Mouse (Mus musculus): ENCODE data around the gene Themis2.
A peak's percentile ranks its signal among the peaks of the same experiment; 100 is the strongest.

Gene Themis2

GRCm38 (mm10) chr4:132796196-132796886, at the start of gene Themis2:
Themis2 (minus strand) TSS chr4:132796387.
- DNase-seq, result peak; percentile 63

- DNase-seq, result no peak
These were observed 47.5 kb upstream of the Themis2 start for GRCm38 (mm10) chr4:132843705-132844071.

- DNase-seq, result peak; percentile 84
These were observed 47.0 kb upstream of the Themis2 start, which contains the start of gene Ppp1r8 for GRCm38 (mm10) chr4:132842970-132843704. Ppp1r8 (minus strand) TSS chr4:132843169.

GRCm38 (mm10) chr4:132842281-132842906, 46.2 kb upstream of the Themis2 start:
- no peak for DNase-seq

- no peak for DNase-seq
These were observed 45.3 kb upstream of the Themis2 start for GRCm38 (mm10) chr4:132841493-132841892.

GRCm38 (mm10) chr4:132823614-132824366, 27.6 kb upstream of the Themis2 start:
- DNase-seq, result peak; percentile 71

- no peak for DNase-seq
These were observed 22.3 kb upstream of the Themis2 start for GRCm38 (mm10) chr4:132818442-132818841.

GRCm38 (mm10) chr4:132816855-132817254, 20.7 kb upstream of the Themis2 start:
- DNase-seq, result no peak

- no peak for DNase-seq
These were observed 20.2 kb upstream of the Themis2 start for GRCm38 (mm10) chr4:132816404-132816803.

GRCm38 (mm10) chr4:132809621-132810020, 13.4 kb upstream of the Themis2 start:
- no peak for DNase-seq

GRCm38 (mm10) chr4:132807771-132808641, 11.8 kb upstream of the Themis2 start:
- DNase-seq, result no peak

- no peak for DNase-seq
These were observed 10.5 kb upstream of the Themis2 start for GRCm38 (mm10) chr4:132806620-132807191.

GRCm38 (mm10) chr4:132805599-132806197, 9.5 kb upstream of the Themis2 start:
- no peak for DNase-seq

GRCm38 (mm10) chr4:132805146-132805545, 9.0 kb upstream of the Themis2 start:
- DNase-seq, result no peak

GRCm38 (mm10) chr4:132804331-132804730, 8.1 kb upstream of the Themis2 start:
- no peak for DNase-seq

GRCm38 (mm10) chr4:132803876-132804275, 7.7 kb upstream of the Themis2 start:
- DNase-seq, result no peak

- no peak for DNase-seq
These were observed 7.0 kb upstream of the Themis2 start for GRCm38 (mm10) chr4:132803212-132803611.

GRCm38 (mm10) chr4:132802171-132802637, 6.0 kb upstream of the Themis2 start:
- no peak for DNase-seq

- no peak for DNase-seq
These were observed 5.2 kb upstream of the Themis2 start for GRCm38 (mm10) chr4:132801176-132802077.

GRCm38 (mm10) chr4:132799845-132800244, 3.7 kb upstream of the Themis2 start:
- DNase-seq, result no peak
